Comparison of ENCODE assay signal across 7 mouse cellular contexts in genomic region chr16:34081683-34082438, GRCm38 (mm10).
DNase-seq lines count a peak whose midpoint lies in the region; ATAC-seq lines count a peak whose summit lies in the region.

No protein-coding gene starts in this region.

- no peak overlapping the region for H3K4me3 ChIP-seq in forebrain, embryonic 13.5 days
- no peak overlapping the region for H3K4me3 ChIP-seq in hindbrain, embryonic 10.5 days
- no peak overlapping the region for H3K4me3 ChIP-seq in limb, embryonic 15.5 days

- WGBS in forebrain, embryonic 13.5 days = 42% methylated on average over 18 of the region's 19 CpGs
- 50% methylated on average over 19 of the region's 19 CpGs for WGBS in hindbrain, embryonic 10.5 days
- WGBS in limb, embryonic 15.5 days = 59% methylated on average over 19 of the region's 19 CpGs

- H3K27ac ChIP-seq in forebrain, embryonic 13.5 days = no peak overlapping the region
- H3K27ac ChIP-seq in hindbrain, embryonic 10.5 days = peak overlapping the region; percentile 50; the same call in 1 of the 2 replicates
- peak overlapping the region; percentile 29; the same call in 1 of the 2 replicates for H3K27ac ChIP-seq in limb, embryonic 15.5 days

- no peaks in the 10 kb centered on the region for H3K27me3 ChIP-seq in forebrain, embryonic 13.5 days
- no peaks in the 10 kb centered on the region for H3K27me3 ChIP-seq in hindbrain, embryonic 10.5 days (ENCODE audit: insufficient read depth, poor library complexity, severe bottlenecking)
- H3K27me3 ChIP-seq in limb, embryonic 15.5 days = no peaks in the 10 kb centered on the region

- peak; percentile 51 for ATAC-seq in forebrain, embryonic 13.5 days
- peak; percentile 71 for ATAC-seq in limb, embryonic 15.5 days (ENCODE audit: insufficient number of reproducible peaks, low FRiP score, low TSS enrichment, low read depth)

- no peaks in the 10 kb centered on the region for H3K9me3 ChIP-seq in forebrain, embryonic 13.5 days (replicated peaks)
- H3K9me3 ChIP-seq in hindbrain, embryonic 10.5 days = no peaks in the 10 kb centered on the region
- no peaks in the 10 kb centered on the region for H3K9me3 ChIP-seq in limb, embryonic 15.5 days

- H3K9ac ChIP-seq in forebrain, embryonic 13.5 days = no peak overlapping the region
- no peak overlapping the region for H3K9ac ChIP-seq in limb, embryonic 15.5 days

- no peaks in the 10 kb centered on the region for H3K36me3 ChIP-seq in forebrain, embryonic 13.5 days (ENCODE audit: poor library complexity, severe bottlenecking)
- no peaks in the 10 kb centered on the region for H3K36me3 ChIP-seq in hindbrain, embryonic 10.5 days
- H3K36me3 ChIP-seq in limb, embryonic 15.5 days = no peaks in the 10 kb centered on the region

- DNase-seq in embryo, embryonic 11 days = peak; percentile 54
- peak; percentile 12 for DNase-seq in hindbrain, embryonic 10.5 days (ENCODE audit: low spot score)
- DNase-seq in adrenal gland, postnatal 14 days = no peak
- DNase-seq in right cerebral cortex, postnatal 4 days = no peak
- DNase-seq in thymus, adult 18-20 months = no peak

- H3K4me2 ChIP-seq in forebrain, embryonic 13.5 days = no peak overlapping the region
- no peak overlapping the region for H3K4me2 ChIP-seq in limb, embryonic 15.5 days

- H3K4me1 ChIP-seq in forebrain, embryonic 13.5 days = peaks cover 31% of the 10 kb centered on the region
- H3K4me1 ChIP-seq in hindbrain, embryonic 10.5 days (replicated peaks) = peaks cover 20% of the 10 kb centered on the region
- peaks cover 30% of the 10 kb centered on the region for H3K4me1 ChIP-seq in limb, embryonic 15.5 days

Comparison
In these comparisons a context has a peak if more than half of its experiments do, and no peak if none do; other contexts are left out.
1. DNase-seq: peak in embryo, embryonic 11 days (single experiment) and hindbrain, embryonic 10.5 days (single experiment); none in adrenal gland, postnatal 14 days (single experiment), right cerebral cortex, postnatal 4 days (single experiment) and thymus, adult 18-20 months (0 of 2).